11 mouse cellular contexts compared by ENCODE assay signal in genomic region chr10:39587290-39587925, GRCm38 (mm10). TPM values are rescaled to one million over a fixed set of nuclear protein-coding genes. Genes with fewer than 3 reads are reported as not detected.
DNase-seq lines count a peak whose midpoint lies in the region; ATAC-seq and TF ChIP-seq lines count a peak whose summit lies in the region.
"Had no signal": no experiment of that assay in that cellular context is flagged by ENCODE, and none has a peak within 500 bp of the region (broad histone marks: within the 10 kb centered on the region; RNA-seq: fewer than 3 reads in every experiment).

No protein-coding gene starts in this region.

- TF ChIP-seq EP300 in heart, postnatal 0 days (IDR thresholded peaks at IDR 0.05; ENCODE audit: low read depth) = no peak

- no peak overlapping the region for H3K9ac ChIP-seq in heart, postnatal 0 days (replicated peaks; ENCODE audit: low read depth, low read length)
- peak overlapping the region; percentile 30; the same call in 1 of the 2 replicates for H3K9ac ChIP-seq in forebrain, embryonic 16.5 days (replicated peaks; ENCODE audit: low read depth, low read length)
- H3K9ac ChIP-seq in midbrain, embryonic 13.5 days (replicated peaks) = peak overlapping the region; percentile 28; the same call in 1 of the 2 replicates

- no peaks in the 10 kb centered on the region for H3K9me3 ChIP-seq in heart, postnatal 0 days (replicated peaks; ENCODE audit: control insufficient read depth, low read length)
- no peaks in the 10 kb centered on the region for H3K9me3 ChIP-seq in forebrain, embryonic 16.5 days (ENCODE audit: control insufficient read depth, low read length)
- no peaks in the 10 kb centered on the region for H3K9me3 ChIP-seq in midbrain, embryonic 13.5 days

- H3K27me3 ChIP-seq in heart, postnatal 0 days (ENCODE audit: control insufficient read depth, insufficient read depth, low read length) = no peaks in the 10 kb centered on the region
- H3K27me3 ChIP-seq in forebrain, embryonic 16.5 days (replicated peaks; ENCODE audit: control insufficient read depth, insufficient read depth, low read length) = no peaks in the 10 kb centered on the region
- H3K27me3 ChIP-seq in midbrain, embryonic 13.5 days = no peaks in the 10 kb centered on the region
- H3K27me3 ChIP-seq: CH12.LX had no signal

- no peak overlapping the region for H3K4me3 ChIP-seq in heart, postnatal 0 days (ENCODE audit: low read depth, low read length)
- no peak overlapping the region for H3K4me3 ChIP-seq in forebrain, embryonic 16.5 days (replicated peaks; ENCODE audit: low read length)
- H3K4me3 ChIP-seq in midbrain, embryonic 13.5 days (replicated peaks) = no peak overlapping the region

- WGBS in heart, postnatal 0 days = 31% methylated on average over 5 of the region's 5 CpGs
- WGBS in forebrain, embryonic 16.5 days = 8% methylated on average over 5 of the region's 5 CpGs
- WGBS in midbrain, embryonic 13.5 days = 45% methylated on average over 5 of the region's 5 CpGs

- no peak overlapping the region for H3K4me2 ChIP-seq in heart, postnatal 0 days (ENCODE audit: low read depth, low read length)
- H3K4me2 ChIP-seq in forebrain, embryonic 16.5 days (ENCODE audit: low read length) = no peak overlapping the region
- H3K4me2 ChIP-seq in midbrain, embryonic 13.5 days (replicated peaks) = no peak overlapping the region; the same call in 1 of the 2 replicates

- no peak for TF ChIP-seq CTCF in heart, postnatal 0 days (IDR thresholded peaks at IDR 0.05; ENCODE audit: low read depth)

- no peaks in the 10 kb centered on the region for H3K4me1 ChIP-seq in heart, postnatal 0 days (ENCODE audit: control insufficient read depth, insufficient read depth)
- H3K4me1 ChIP-seq in forebrain, embryonic 16.5 days (replicated peaks; ENCODE audit: control insufficient read depth, insufficient read depth, low read length) = peaks cover 20% of the 10 kb centered on the region
- peaks cover 31% of the 10 kb centered on the region for H3K4me1 ChIP-seq in midbrain, embryonic 13.5 days (replicated peaks)

- no peaks in the 10 kb centered on the region for H3K36me3 ChIP-seq in heart, postnatal 0 days (replicated peaks; ENCODE audit: control insufficient read depth, insufficient read depth, low read length)
- H3K36me3 ChIP-seq in forebrain, embryonic 16.5 days (ENCODE audit: control insufficient read depth, insufficient read depth) = no peaks in the 10 kb centered on the region
- H3K36me3 ChIP-seq in midbrain, embryonic 13.5 days = no peaks in the 10 kb centered on the region

- no peak overlapping the region for H3K27ac ChIP-seq in heart, postnatal 0 days (ENCODE audit: low read depth)
- H3K27ac ChIP-seq in forebrain, embryonic 16.5 days (ENCODE audit: low read length) = peak overlapping the region; percentile 78
- H3K27ac ChIP-seq in midbrain, embryonic 13.5 days = peak overlapping the region; percentile 79

- ATAC-seq in heart, postnatal 0 days (ENCODE audit: insufficient read depth, low read depth) = peak; percentile 58
- ATAC-seq in forebrain, embryonic 16.5 days = peak; percentile 70
- ATAC-seq in midbrain, embryonic 13.5 days = peak; percentile 68

- DNase-seq in heart, postnatal 0 days (ENCODE audit: low spot score) = peak; percentile 68
- DNase-seq in heart, adult 8-10 months (ENCODE audit: low spot score) = no peak
- peak; percentile 59 for DNase-seq in brain, adult 2 months (ENCODE audit: low read depth, low spot score)
- DNase-seq in testis, postnatal 10 days (ENCODE audit: low spot score) = no peak
- no peak for DNase-seq in urinary bladder, adult 2 months (ENCODE audit: low spot score)
- DNase-seq in thymus, adult 18-20 months = no peak
- DNase-seq: adrenal gland, adult 2 months; kidney, adult 9 months had no signal

RNA-seq across cellular contexts. Expression of gene Traf3ip2, which starts 25.3 kb away (rescaled TPM):
- total RNA-seq in heart, postnatal 0 days (2014; rRNA removed; ENCODE audit: low replicate concordance) = 6.4 and 9.9 TPM in 2 replicates
- 6.3 and 6.4 TPM in 2 replicates for polyA plus RNA-seq in heart, postnatal 0 days (2015; fragmentation: Nextera tagmentation; extraction: Ambion mirVana)
- 1 to 10 TPM; 5.3 to 7.3 (median 6.0) TPM for total RNA-seq in heart, adult 8-10 months (2022)
- polyA plus RNA-seq in forebrain, embryonic 16.5 days (2015; fragmentation: Nextera tagmentation; extraction: Ambion mirVana) = 6.3 and 6.9 TPM in 2 replicates
- polyA plus RNA-seq in midbrain, embryonic 13.5 days (2015; fragmentation: Nextera tagmentation; extraction: Ambion mirVana) = 4.1 and 5.9 TPM in 2 replicates
- 43.9 and 49.0 TPM in 2 replicates for polyA plus RNA-seq in urinary bladder, adult 2 months (2012; rRNA removed)

Comparison
In these comparisons a context has a peak if more than half of its experiments do, and no peak if none do; other contexts are left out.
1. DNase-seq: peak in heart, postnatal 0 days (single experiment) and brain, adult 2 months (single experiment); none in heart, adult 8-10 months (single experiment), testis, postnatal 10 days (single experiment), urinary bladder, adult 2 months (single experiment) and thymus, adult 18-20 months (0 of 2).
2. Peak in every context shown above with its lines, with median percentiles within 50 percentile points of each other: ATAC-seq.